Mouse (Mus musculus): ENCODE measurements around the gene Golga5.

GRCm38 (mm10) chr12:102432238-102432637, 36.7 kb upstream of the Golga5 start:
- no peak for TF ChIP-seq CTCF (IDR thresholded peaks at IDR 0.05; ENCODE audit: control insufficient read depth, insufficient read depth, insufficient read length)
- no peak for TF ChIP-seq MAX (IDR thresholded peaks at IDR 0.05)
- no peak for TF ChIP-seq MYOG (IDR thresholded peaks at IDR 0.05; ENCODE audit: control insufficient read depth, extremely low read depth, insufficient read length)
- TF ChIP-seq USF1 (IDR thresholded peaks at IDR 0.05; ENCODE audit: low read depth): no peak
- TF ChIP-seq FOSL1 (IDR thresholded peaks at IDR 0.05; ENCODE audit: insufficient read depth, low read length, poor library complexity, severe bottlenecking): no peak
- no peak for TF ChIP-seq CEBPB (IDR thresholded peaks at IDR 0.05; ENCODE audit: low read depth)

Measured in C2C12 (cell line).